Mouse (Mus musculus) spleen, postnatal 10 days (tissue): Measurements from ENCODE around the gene Rmdn2.

Source experiments
- DNase-seq, 2 experiments: peaks; one replicate each; pipeline ENCODE4 v3.0.0; 2021 to 2022; ENCODE audit warnings: low spot score in 2 of 2

The Rmdn2 gene

DNA sequence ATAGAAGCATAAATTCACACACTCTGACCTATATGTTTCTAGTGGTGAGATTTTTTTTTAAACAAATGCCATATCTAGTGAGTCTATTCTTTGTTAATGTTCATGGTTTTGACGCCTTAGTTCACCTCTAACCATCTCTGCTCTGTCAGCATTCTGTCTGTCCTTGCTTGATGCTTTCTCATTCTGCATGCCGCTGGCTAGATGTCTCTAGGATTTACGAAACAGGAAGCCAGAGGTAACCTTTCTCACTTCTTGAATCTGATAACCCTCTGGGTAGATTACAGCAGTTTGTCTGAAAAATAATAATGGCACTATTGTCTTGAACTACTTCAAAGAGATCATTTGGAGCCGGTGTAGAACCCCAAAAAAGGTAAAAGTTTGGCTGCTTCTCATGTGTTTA, 5.0 kb downstream of the Rmdn2 start:
- no peak for DNase-seq

DNA sequence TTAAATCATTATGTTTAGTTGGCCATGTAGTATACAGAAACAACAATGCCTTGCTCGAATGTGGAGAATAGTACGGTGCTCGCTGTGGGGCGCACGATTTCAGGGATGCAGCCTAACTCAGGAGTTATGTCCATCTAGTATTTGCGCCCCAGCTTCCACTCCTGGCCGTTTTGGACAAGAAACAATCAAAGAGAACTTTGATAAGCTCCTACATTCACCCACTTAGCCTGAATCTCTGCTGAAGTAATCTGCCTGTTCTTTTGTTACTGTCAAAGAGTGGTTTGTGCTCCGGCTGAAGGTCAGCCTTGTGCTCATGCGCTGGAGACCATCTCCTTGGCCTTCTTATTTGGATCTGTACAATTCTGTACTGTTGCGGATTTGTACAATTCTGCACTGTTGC, 6.8 kb downstream of the Rmdn2 start:
- DNase-seq: no peak

DNA sequence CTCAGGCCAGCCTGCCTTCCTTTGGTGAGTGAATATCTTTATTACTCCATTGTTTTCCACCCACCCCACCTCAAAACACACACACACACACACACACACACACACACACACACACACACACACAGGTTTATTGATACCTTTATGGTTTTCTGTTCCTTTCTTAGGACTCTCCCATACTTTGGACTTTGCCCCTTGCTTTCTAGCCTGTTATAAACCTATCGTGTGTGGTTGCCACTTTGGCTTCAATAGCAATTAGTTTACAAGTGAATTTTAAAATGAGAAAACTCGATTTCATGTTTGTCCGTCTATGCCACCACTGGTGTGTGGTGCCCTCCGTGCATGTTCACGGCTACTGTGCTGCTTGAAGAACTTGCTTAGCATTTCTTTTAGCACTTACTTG, 7.3 kb downstream of the Rmdn2 start:
- no peak for DNase-seq

- DNase-seq: no peak
Observed at GRCm38 (mm10) chr17:79622050-79622449, 10.4 kb downstream of the Rmdn2 start.

DNA sequence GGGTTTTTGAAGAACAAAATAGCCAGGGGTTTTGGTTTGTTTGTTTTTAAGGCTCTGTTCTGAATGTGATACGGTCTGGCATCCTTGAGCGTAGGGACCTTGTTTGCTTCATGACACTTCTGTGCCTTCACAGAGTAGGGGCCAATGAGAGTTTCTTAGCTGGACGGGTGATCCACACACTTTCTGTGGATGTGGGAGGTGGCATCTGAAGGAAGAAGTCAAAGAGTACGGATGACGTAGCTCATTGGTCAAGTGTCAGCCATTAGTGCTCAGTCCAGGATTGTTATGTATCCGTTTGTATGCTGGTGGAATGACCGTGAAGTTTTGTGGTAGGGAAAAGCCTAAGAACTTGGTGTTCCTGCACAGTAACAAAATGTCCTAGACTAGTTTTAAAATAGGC, 10.9 kb downstream of the Rmdn2 start:
- no peak for DNase-seq

GRCm38 (mm10) chr17:79623841-79624240, 12.2 kb downstream of the Rmdn2 start:
- no peak for DNase-seq

GRCm38 (mm10) chr17:79626241-79626816, 14.7 kb downstream of the Rmdn2 start:
- no peak for DNase-seq

- no peak for DNase-seq
Observed at GRCm38 (mm10) chr17:79649893-79650292, 38.2 kb downstream of the Rmdn2 start.

GRCm38 (mm10) chr17:79650297-79650696, 38.6 kb downstream of the Rmdn2 start:
- DNase-seq: no peak

GRCm38 (mm10) chr17:79653171-79653570, 41.5 kb downstream of the Rmdn2 start:
- DNase-seq: no peak

DNA sequence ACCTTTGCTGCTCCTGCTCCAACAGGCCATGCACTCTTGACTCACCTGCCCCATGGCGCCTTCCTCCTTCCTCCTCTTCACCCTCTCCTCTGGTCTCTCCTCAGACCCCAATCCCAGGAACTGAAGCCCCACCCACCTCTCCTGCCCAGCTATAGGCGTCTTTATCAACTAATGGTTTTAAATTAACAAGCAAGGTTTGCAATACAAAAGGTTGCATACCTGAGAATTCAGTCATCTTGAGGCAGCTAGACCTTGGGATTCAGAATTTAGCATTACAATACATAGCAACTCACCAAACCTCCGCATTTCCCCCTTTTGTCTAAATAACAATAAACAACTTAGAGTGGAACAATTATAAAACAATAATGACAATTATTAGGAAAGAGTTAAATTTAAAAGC, 42.5 kb downstream of the Rmdn2 start:
- no peak for DNase-seq

- peak in 1 of 2 experiments; percentile 17 for DNase-seq
Observed at GRCm38 (mm10) chr17:79657785-79658184, 46.1 kb downstream of the Rmdn2 start.

GRCm38 (mm10) chr17:79658452-79658851, 46.8 kb downstream of the Rmdn2 start:
- no peak for DNase-seq

DNA sequence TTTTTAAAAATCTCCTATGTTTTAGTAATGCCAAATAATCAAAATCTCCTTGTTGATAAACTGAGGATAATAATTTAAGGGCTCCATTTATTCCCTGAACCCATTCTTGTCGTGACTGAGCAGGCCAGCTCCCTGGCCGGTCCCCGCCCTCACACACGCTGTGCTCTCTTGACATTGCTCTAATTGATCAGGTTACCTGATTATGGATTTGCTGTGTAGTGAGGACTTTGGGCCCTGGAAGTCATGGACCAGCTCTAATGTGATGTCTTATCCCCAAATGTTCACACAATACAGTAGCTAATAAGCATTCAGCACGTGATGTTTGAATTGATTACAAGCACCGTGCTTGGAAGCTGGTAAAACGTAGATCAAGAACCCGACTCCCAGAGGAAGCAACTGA, 47.2 kb downstream of the Rmdn2 start:
- no peak for DNase-seq

GRCm38 (mm10) chr17:79661387-79661786, 49.7 kb downstream of the Rmdn2 start:
- peak; percentile 16 to 73 for DNase-seq

DNA sequence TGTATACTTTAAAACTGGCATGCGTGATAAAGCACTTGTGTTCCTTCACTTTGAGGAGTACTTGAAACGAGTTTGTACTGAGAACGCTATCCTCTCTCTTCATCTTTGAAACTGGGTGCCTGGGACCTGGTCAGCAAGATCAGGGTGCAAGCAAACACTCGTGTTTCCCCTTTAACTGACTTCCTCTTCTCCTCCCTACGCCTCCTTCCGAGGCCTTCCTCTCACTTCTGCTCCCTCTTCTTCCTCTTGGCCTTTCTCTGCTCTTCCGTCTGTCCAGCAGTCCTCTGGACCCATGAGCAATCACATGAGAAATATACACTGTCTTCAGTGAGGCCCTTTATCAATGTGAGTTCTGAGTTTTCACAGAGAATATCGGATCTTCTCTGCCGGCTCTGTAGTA, 50.2 kb downstream of the Rmdn2 start:
- DNase-seq: no peak

DNA sequence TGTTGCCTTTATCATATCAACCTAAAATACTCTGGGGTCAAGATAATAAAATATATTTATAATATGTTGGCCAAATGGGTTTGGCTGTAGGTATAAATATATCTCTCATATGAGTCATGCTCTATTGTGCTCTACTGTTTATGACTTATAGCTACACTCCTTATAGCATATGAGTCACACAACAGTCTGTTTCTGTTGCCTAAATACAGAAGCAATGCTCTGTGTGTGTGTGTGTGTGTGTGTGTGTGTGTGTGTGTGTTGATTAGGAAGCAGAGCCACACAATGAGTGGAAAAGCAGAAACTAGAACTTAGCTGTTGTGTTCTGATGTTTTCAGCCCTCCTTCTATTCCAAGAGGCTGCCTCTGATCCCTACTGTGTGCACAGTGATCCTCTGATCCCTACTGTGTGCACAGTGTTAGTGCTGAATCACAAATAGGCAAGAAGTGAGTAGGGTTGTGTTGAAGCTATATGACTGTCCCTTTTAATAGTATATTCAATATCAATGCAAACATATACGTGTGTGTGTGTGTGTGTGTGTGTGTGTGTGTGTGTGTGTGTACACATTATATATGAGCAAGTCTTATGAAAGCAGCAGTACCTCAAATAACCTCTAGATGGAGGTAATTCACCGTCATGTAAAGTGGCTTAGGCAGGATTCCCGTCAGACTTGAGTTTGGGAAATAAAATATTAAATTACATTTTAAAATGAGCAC, 51.9 kb downstream of the Rmdn2 start:
- no peak for DNase-seq

- no peak for DNase-seq
Observed at GRCm38 (mm10) chr17:79664106-79664417, 52.4 kb downstream of the Rmdn2 start.

- no peak for DNase-seq
Observed at GRCm38 (mm10) chr17:79670837-79671236, 59.2 kb downstream of the Rmdn2 start.

DNA sequence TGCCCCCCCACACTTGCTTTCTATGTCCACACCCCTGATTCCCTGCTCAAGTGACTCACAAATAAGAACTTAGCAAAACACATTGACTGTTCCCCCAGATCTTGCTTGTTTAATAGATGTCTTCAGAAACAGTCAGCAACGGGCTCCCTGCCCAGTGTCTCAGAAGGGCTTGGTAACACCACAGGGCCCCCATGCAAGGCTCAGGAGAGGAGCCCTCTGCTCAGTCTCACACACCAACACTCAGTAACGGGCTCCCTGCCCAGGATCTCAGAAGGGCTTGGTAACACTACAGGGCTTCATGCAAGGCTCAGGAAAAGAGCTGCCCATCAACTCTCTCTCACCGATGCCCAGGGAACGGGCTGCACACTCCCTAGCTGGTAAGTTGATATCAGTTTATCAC, 83.4 kb downstream of the Rmdn2 start:
- DNase-seq: no peak

DNA sequence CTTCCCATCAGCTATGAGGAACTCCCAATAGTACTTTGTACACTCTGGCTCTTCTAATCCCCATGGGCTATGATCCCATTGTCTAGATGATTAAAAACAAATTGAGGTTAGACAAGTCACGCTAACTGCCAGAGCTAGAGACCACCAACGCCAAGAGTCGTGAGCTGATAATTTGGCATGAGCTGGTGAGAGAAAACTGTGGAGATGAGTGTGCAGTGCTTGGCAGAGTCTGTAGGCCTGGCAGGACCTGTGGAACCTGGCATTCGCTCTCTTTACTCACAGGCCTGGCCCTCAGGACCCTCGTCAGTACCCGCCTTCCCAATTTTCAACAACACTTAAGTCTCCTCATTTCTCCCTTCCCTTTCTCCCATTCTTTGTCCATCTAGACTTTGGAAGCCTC, 83.9 kb downstream of the Rmdn2 start:
- no peak for DNase-seq

DNA sequence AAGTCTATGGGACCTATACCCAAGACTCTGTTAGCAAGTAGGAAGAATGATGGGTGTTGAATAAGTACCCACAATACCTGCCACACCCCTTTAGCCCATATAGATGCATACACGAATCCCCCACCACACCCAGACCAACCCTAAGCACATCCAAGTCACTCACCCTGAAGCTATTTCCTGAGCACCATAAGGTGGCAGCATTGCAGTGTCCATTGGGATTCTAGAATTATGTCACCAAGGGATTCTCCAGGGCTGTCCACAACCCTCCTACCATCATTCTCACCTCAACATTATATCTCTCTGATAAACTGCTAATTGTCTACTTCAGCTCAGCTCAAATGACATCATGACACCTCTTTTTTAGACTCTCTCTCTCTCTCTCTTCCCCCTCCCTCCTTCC, 87.5 kb downstream of the Rmdn2 start:
- DNase-seq: no peak

- DNase-seq: no peak
Observed at GRCm38 (mm10) chr17:79700871-79701270, 89.2 kb downstream of the Rmdn2 start.
